Mouse (Mus musculus): ENCODE measurements at regions not wholly inside any gene's neighbourhood (a gene's known extent, or its start where the extent isn't known, plus 50 kb on each side); places are given as distances from the start of the nearest gene placed in this dataset.

GRCm38 (mm10) chr6:67186537-67187274 is 51.3 kb upstream of the Serbp1 start:
- DNase-seq (ENCODE audit: low read depth), result no peak

- DNase-seq (ENCODE audit: low read depth), result no peak
Measured at GRCm38 (mm10) chr6:67184662-67185061, 53.3 kb upstream of the Serbp1 start.

- no peak for DNase-seq (ENCODE audit: low read depth)
Measured at GRCm38 (mm10) chr6:67183481-67184215, 54.3 kb upstream of the Serbp1 start.

GRCm38 (mm10) chr6:67182453-67182852 is 55.5 kb upstream of the Serbp1 start:
- DNase-seq (ENCODE audit: low read depth), result no peak

GRCm38 (mm10) chr6:67181459-67181858 is 56.5 kb upstream of the Serbp1 start:
- no peak for DNase-seq (ENCODE audit: low read depth)

GRCm38 (mm10) chr6:67179416-67179815 is 58.6 kb upstream of the Serbp1 start:
- DNase-seq (ENCODE audit: low read depth), result no peak

GRCm38 (mm10) chr6:67178531-67178930 is 59.4 kb upstream of the Serbp1 start:
- DNase-seq (ENCODE audit: low read depth), result no peak

- peak; percentile 40 for DNase-seq (ENCODE audit: low read depth)
Measured at GRCm38 (mm10) chr6:67178101-67178500, 59.9 kb upstream of the Serbp1 start.

GRCm38 (mm10) chr6:67170674-67170946 is 67.4 kb upstream of the Serbp1 start:
- no peak for DNase-seq (ENCODE audit: low read depth)

- DNase-seq (ENCODE audit: low read depth), result peak; percentile 79
Measured at GRCm38 (mm10) chr6:67169873-67170673, 67.9 kb upstream of the Serbp1 start.

GRCm38 (mm10) chr6:67168803-67169202 is 69.2 kb upstream of the Serbp1 start:
- no peak for DNase-seq (ENCODE audit: low read depth)

- DNase-seq (ENCODE audit: low read depth), result peak; percentile 79
Measured at GRCm38 (mm10) chr6:67168031-67168777, 69.8 kb upstream of the Serbp1 start.

GRCm38 (mm10) chr6:67165091-67165490 is 72.9 kb upstream of the Serbp1 start:
- no peak for DNase-seq (ENCODE audit: low read depth)

GRCm38 (mm10) chr6:67163947-67164346 is 74.0 kb upstream of the Serbp1 start:
- no peak for DNase-seq (ENCODE audit: low read depth)

- DNase-seq (ENCODE audit: low read depth), result no peak
Measured at GRCm38 (mm10) chr6:67162814-67163213, 75.2 kb upstream of the Serbp1 start.

GRCm38 (mm10) chr6:67161610-67162009 is 76.4 kb upstream of the Serbp1 start:
- no peak for DNase-seq (ENCODE audit: low read depth)

- DNase-seq (ENCODE audit: low read depth), result no peak
Measured at GRCm38 (mm10) chr6:67160564-67160963, 77.4 kb upstream of the Serbp1 start.

GRCm38 (mm10) chr6:67159726-67160523 is 78.1 kb upstream of the Serbp1 start:
- no peak for DNase-seq (ENCODE audit: low read depth)

GRCm38 (mm10) chr6:67159224-67159623 is 78.8 kb upstream of the Serbp1 start:
- no peak for DNase-seq (ENCODE audit: low read depth)

GRCm38 (mm10) chr6:67158765-67159164 is 79.2 kb upstream of the Serbp1 start:
- peak; percentile 97 for DNase-seq (ENCODE audit: low read depth)

GRCm38 (mm10) chr6:67152845-67153468 is 85.0 kb upstream of the Serbp1 start:
- DNase-seq (ENCODE audit: low read depth), result no peak

Data from NIH3T3 (cell line).